Mouse (Mus musculus) macrophage (primary cell): ENCODE measurements around the gene Celsr1. TPM values are rescaled to one million over a fixed set of nuclear protein-coding genes. Genes with fewer than 3 reads are reported as not detected.

ENCODE experiments used
- H3K27ac ChIP-seq: fragments of 350-480 bp; formaldehyde crosslinking; 2 replicates; pipeline ENCODE4 v1.9.0; 2021
- H3K36me3 ChIP-seq: fragments of 350-480 bp; formaldehyde crosslinking; 2 replicates; pipeline ENCODE4 v1.9.0; 2021; ENCODE audit errors: inconsistent target
- H3K4me3 ChIP-seq: fragments of 350-480 bp; formaldehyde crosslinking; 2 replicates; pipeline ENCODE4 v1.9.0; 2021; ENCODE audit errors: inconsistent target
- H3K79me2 ChIP-seq: fragments of 350-480 bp; formaldehyde crosslinking; 2 replicates; pipeline ENCODE4 v1.9.0; 2021; ENCODE audit errors: inconsistent target
- WGBS: methylation state at CpG from one replicate; pipeline ENCODE4 v1.1.7; 2026; ENCODE audit warnings: inconsistent platforms; ENCODE audit not compliant: missing documents; 5-methylcytosine and 5-hydroxymethylcytosine counted together
- polyA plus RNA-seq: library from polyadenylated mRNA; stranded (reverse); fragments of 250-400 nt; gene quantifications from 3 replicates; pipeline ENCODE4 v1.2.4, GENCODE M21; 2018; ENCODE audit warnings: inconsistent platforms

Celsr1 gene
- polyA plus RNA-seq, 1 experiment from 2014 or later: not detected

DNA sequence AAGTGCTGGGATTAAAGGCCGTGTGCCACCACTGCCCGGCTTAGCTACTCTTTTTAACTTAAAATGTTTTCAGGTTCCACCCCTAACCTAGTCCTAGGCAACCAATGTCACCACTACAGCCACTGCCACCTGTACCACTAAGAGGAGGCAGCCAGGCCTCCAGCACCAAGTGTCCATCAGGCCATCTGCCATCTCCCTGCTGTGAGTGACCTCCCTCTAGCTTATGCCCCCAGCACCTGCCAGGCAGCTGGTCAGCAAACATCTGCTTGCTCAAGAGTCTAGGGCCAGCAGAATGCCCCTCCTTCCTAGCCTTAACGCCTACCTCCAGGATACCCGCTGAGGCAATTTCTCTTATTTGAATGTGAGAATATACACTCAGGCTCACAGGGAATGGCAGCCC lies 48.0 kb downstream of the Celsr1 start:
- Histone ChIP-seq H3K79me2 (no peaks in the 10 kb centered on the region), H3K36me3 (no peaks in the 10 kb centered on the region), H3K4me3 (no peak overlapping the region), H3K27ac (no peak overlapping the region)
- 95% methylated on average over 4 of the region's 4 CpGs for WGBS

- no peak overlapping the region for H3K27ac ChIP-seq
- no peaks in the 10 kb centered on the region for H3K79me2 ChIP-seq
- H3K36me3 ChIP-seq: no peaks in the 10 kb centered on the region
- 92% methylated on average over 7 of the region's 7 CpGs for WGBS
- no peak overlapping the region for H3K4me3 ChIP-seq
These were observed 50.4 kb downstream of the Celsr1 start for GRCm38 (mm10) chr15:85983131-85983530.

DNA sequence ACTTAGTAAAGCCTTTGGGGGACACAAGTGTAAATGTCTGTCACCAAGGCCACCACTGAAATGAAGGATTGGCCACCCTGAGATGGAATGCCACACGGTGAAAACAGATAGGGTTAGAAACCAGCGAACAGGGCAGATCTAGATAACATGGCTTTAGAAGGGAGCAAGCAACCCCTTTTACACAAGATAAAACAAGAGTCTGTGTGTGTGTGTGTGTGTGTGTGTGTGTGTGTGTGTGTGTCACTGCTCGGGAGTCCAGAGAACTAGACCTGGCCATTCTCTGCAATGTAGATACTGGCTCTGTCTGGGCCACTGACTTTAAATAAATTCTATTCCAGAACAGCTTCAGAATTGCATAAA lies 51.2 kb downstream of the Celsr1 start:
- Histone ChIP-seq H3K79me2 (no peaks in the 10 kb centered on the region), H3K4me3 (no peak overlapping the region), H3K36me3 (no peaks in the 10 kb centered on the region), H3K27ac (no peak overlapping the region)
- WGBS: 50% methylated on average over 3 of the region's 3 CpGs

DNA sequence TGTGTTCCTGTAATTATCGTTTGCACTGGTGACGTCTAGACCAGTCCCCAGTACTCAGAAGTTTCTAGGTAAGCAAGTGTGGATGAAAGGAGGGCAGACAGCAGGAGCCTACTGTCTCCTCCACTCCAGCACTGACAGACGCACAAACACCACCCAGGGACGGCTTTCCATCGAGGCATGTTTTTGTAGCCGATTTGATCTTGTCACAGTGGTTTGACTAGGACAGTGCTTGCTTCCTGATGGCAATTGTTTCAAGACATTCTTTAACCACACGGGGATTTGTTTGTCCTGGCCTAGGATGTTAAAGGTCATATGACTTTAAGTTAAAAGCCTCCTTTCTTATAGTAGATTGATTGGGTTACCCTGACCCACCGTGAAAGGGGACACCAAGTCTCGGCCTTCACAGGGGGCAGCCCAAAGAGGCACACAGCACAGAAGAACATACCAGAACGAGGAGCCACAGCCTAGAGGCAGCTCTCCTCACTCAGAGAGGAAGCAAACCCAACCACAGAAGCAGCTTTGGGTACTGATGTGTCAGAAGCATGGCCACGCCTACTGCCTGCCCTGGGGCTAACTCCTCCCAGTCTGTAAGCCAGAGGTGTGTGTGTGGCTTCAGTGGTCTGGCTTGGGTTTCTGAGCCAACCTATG lies 51.7 kb downstream of the Celsr1 start:
- no peak overlapping the region for H3K4me3 ChIP-seq
- H3K79me2 ChIP-seq: no peaks in the 10 kb centered on the region
- 11% methylated on average over 11 of the region's 11 CpGs for WGBS
- H3K36me3 ChIP-seq: no peaks in the 10 kb centered on the region
- no peak overlapping the region for H3K27ac ChIP-seq

- no peak overlapping the region for H3K27ac ChIP-seq
- H3K79me2 ChIP-seq: no peaks in the 10 kb centered on the region
- 22% methylated on average over 9 of the region's 9 CpGs for WGBS
- H3K36me3 ChIP-seq: no peaks in the 10 kb centered on the region
- no peak overlapping the region for H3K4me3 ChIP-seq
These were observed 56.5 kb downstream of the Celsr1 start for GRCm38 (mm10) chr15:85977086-85977485.

DNA sequence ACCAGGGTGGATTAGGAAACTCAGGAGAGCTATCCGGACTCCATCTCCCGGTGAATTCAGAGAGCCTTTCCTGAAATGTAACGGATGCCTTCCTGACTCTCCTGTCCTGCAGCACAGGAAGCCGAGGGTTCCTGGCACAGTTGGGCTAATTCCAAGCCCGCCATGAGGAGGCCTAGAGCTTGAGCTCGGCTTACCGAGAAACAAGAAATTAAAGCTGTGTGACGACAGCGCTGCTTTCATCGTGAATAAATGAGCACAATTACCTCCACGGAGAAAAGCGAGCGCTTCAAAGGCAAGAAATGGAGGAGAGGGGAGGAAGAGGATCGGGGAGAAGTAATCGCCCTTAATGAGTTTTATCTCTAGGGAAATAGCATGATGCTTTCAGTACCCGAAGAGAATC lies 57.8 kb downstream of the Celsr1 start:
- WGBS: 81% methylated on average over 16 of the region's 16 CpGs
- H3K36me3 ChIP-seq: no peaks in the 10 kb centered on the region
- H3K4me3 ChIP-seq: no peak overlapping the region

DNA sequence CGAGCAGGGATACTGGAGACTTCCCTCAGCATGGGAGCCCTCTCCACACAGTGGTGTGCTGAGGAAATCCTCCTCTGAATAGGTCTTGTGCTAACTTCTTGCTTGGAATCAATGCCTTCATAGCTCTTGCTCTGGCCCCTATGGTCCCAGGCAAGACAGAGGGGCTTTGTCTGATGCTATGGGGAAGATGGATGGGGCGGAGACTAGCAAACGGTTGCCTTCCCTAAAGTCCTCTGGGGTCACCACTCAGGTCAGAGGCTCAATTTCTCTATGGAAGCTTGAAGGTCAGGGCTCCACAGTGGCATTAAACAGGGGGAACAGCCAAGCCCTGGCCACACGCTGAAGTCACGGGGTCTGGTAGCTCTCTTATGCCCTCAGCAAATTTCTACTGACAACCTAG lies 62.0 kb downstream of the Celsr1 start:
- Histone ChIP-seq H3K36me3 (no peaks in the 10 kb centered on the region), H3K79me2 (no peaks in the 10 kb centered on the region), H3K4me3 (no peak overlapping the region), H3K27ac (no peak overlapping the region)
- WGBS: 90% methylated on average over 5 of the region's 5 CpGs

More for the DNA sequence above, 57.8 kb downstream of the Celsr1 start:
- Histone ChIP-seq H3K79me2 (no peaks in the 10 kb centered on the region), H3K27ac (no peak overlapping the region)

GRCm38 (mm10) chr15:85970441-85970840 lies 63.1 kb downstream of the Celsr1 start:
- Histone ChIP-seq H3K27ac (no peak overlapping the region), H3K4me3 (no peak overlapping the region)
- WGBS: 16% methylated on average over 8 of the region's 8 CpGs

GRCm38 (mm10) chr15:85969707-85970153 lies 63.8 kb downstream of the Celsr1 start:
- WGBS: 22% methylated on average over 2 of the region's 3 CpGs
- Histone ChIP-seq H3K36me3 (no peaks in the 10 kb centered on the region), H3K79me2 (no peaks in the 10 kb centered on the region), H3K27ac (no peak overlapping the region), H3K4me3 (no peak overlapping the region)

More at GRCm38 (mm10) chr15:85970441-85970840, 63.1 kb downstream of the Celsr1 start:
- no peaks in the 10 kb centered on the region for H3K79me2 ChIP-seq
- H3K36me3 ChIP-seq: no peaks in the 10 kb centered on the region

DNA sequence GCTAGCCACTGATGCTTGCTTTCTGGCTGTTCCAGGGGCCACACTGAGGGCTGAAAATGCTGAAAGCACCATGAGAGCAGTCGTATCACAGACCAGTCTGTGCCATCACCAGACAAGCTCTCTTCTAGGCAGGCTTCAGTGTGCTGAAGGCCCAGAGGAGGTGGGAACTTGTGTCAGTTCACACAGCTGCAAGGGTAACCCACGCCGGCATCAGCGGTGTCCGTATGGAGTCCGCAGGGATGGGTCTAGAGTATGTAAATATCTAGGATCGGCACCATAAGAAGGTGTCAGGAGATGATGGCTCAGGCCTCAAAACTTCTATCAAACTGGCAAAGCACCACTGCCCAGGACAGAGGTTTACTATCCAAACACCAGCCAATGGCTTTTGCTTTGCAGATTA lies 64.3 kb downstream of the Celsr1 start:
- no peaks in the 10 kb centered on the region for H3K79me2 ChIP-seq
- WGBS: 89% methylated on average over 7 of the region's 7 CpGs
- no peak overlapping the region for H3K4me3 ChIP-seq
- H3K36me3 ChIP-seq: no peaks in the 10 kb centered on the region
- no peak overlapping the region for H3K27ac ChIP-seq

GRCm38 (mm10) chr15:85966032-85966431 lies 67.5 kb downstream of the Celsr1 start:
- Histone ChIP-seq H3K27ac (no peak overlapping the region), H3K79me2 (no peaks in the 10 kb centered on the region), H3K4me3 (no peak overlapping the region), H3K36me3 (no peaks in the 10 kb centered on the region)
- WGBS: 91% methylated on average over 7 of the region's 7 CpGs

GRCm38 (mm10) chr15:85963279-85963840 lies 70.2 kb downstream of the Celsr1 start:
- 35% methylated on average over 8 of the region's 8 CpGs for WGBS
- Histone ChIP-seq H3K36me3 (no peaks in the 10 kb centered on the region), H3K79me2 (no peaks in the 10 kb centered on the region), H3K27ac (no peak overlapping the region), H3K4me3 (no peak overlapping the region)

DNA sequence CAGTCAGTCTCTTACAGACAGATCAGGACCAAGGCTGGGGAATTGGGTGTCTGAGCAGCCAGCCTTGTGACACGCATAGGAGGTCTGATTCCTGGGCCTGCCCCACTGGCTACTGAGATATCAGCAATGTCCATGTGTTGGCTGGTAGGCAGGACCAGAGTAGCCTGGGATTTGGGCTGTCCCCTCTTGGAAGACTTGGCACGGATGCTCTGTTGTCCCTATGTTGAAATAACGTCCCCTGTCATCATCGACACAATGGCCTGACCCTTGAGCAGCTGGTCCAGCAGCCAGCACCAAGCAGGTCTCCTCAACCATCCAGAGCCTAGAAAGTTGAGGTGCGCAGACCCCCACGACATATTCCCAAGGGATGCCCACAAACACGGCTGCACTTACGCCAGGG lies 70.9 kb downstream of the Celsr1 start:
- Histone ChIP-seq H3K4me3 (no peak overlapping the region), H3K36me3 (no peaks in the 10 kb centered on the region), H3K27ac (no peak overlapping the region), H3K79me2 (no peaks in the 10 kb centered on the region)
- 96% methylated on average over 7 of the region's 8 CpGs for WGBS

GRCm38 (mm10) chr15:85961651-85962050 lies 71.9 kb downstream of the Celsr1 start:
- 81% methylated on average over 4 of the region's 4 CpGs for WGBS
- no peaks in the 10 kb centered on the region for H3K36me3 ChIP-seq
- H3K27ac ChIP-seq: no peak overlapping the region
- H3K79me2 ChIP-seq: no peaks in the 10 kb centered on the region
- H3K4me3 ChIP-seq: no peak overlapping the region

DNA sequence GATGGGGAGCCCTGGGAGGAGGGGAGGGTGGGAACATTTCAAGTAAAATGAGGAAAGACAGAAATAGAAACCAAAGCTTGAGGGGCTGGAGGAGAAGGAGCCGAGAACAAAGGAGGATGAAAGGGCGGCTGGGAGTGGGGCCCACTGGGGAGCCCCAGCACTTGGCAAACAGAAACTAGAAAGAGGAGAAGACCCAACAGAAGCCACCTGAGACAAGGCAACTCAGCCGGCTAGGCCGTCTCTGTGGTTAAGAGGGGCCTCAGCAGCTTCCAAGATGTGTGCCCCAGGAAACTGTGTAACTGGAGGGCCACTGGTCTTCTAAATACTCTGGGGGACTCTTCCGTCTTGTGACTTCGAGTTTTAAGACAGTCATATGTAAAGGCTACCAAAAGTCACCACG lies 72.4 kb downstream of the Celsr1 start:
- no peak overlapping the region for H3K27ac ChIP-seq
- H3K79me2 ChIP-seq: no peaks in the 10 kb centered on the region
- no peak overlapping the region for H3K4me3 ChIP-seq
- no peaks in the 10 kb centered on the region for H3K36me3 ChIP-seq
- WGBS: 46% methylated on average over 7 of the region's 7 CpGs

DNA sequence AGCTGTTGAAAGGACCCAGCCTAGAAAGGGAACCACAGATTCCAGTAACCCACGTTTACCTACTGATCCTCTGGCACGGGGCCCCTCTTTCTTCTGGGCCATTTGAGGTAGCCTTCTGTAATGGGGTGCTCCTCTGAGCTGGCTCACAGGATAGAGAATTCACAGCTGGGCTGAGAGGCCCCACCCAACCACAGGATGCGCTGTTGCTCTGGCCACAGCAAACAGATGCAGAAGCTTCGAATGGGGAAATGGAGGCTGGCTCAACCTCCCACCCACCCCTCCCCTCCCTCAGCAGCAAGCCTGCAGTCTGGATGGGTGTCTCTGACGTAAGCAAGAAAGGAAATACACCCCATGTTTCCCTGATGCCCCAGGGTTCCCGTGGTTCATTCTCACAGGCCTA lies 77.4 kb downstream of the Celsr1 start:
- Histone ChIP-seq H3K36me3 (no peaks in the 10 kb centered on the region), H3K27ac (no peak overlapping the region), H3K79me2 (no peaks in the 10 kb centered on the region), H3K4me3 (no peak overlapping the region)
- 25% methylated on average over 6 of the region's 6 CpGs for WGBS
